Mouse (Mus musculus): ENCODE results near the gene Tmem107. TPM values are rescaled to one million over a fixed set of nuclear protein-coding genes. Genes with fewer than 3 reads are reported as not detected.
A peak's percentile ranks its signal among the peaks of the same experiment; 100 is the strongest.

Gene Tmem107
- polyA plus RNA-seq, 1 experiment, result 31.1 TPM

GRCm38 (mm10) chr11:69062194-69062760, 8.3 kb upstream of the Tmem107 start:
- WGBS, result 1% methylated on average over 17 of the region's 17 CpGs
- no peak for TF ChIP-seq POLR2A (IDR thresholded peaks at IDR 0.05; ENCODE audit: control insufficient read depth, extremely low read depth, insufficient read depth, low read length, poor library complexity)
- no peak for TF ChIP-seq CTCF (IDR thresholded peaks at IDR 0.05; ENCODE audit: borderline replicate concordance, control insufficient read depth, extremely low read depth, insufficient read depth, low read length, poor library complexity)
- H3K27me3 ChIP-seq (ENCODE audit: control insufficient read depth, insufficient read depth, low read length), result no peaks in the 10 kb centered on the region
- peak; percentile 67 for DNase-seq
- peaks cover 32% of the 10 kb centered on the region for H3K4me1 ChIP-seq (replicated peaks; ENCODE audit: control insufficient read depth, insufficient read depth, low read length)
- H3K36me3 ChIP-seq (ENCODE audit: control insufficient read depth, insufficient read depth, low read length), result no peaks in the 10 kb centered on the region
- no peak overlapping the region for H3K27ac ChIP-seq (ENCODE audit: control insufficient read depth, insufficient read depth, low read length)
- H3K4me3 ChIP-seq (ENCODE audit: control insufficient read depth, insufficient read depth, low read length), result no peak overlapping the region

GRCm38 (mm10) chr11:69062761-69063224, 7.8 kb upstream of the Tmem107 start:
- Histone ChIP-seq H3K4me3 (ENCODE audit: control insufficient read depth, insufficient read depth, low read length) (peak overlapping the region; percentile 48), H3K4me1 (replicated peaks; ENCODE audit: control insufficient read depth, insufficient read depth, low read length) (peaks cover 32% of the 10 kb centered on the region), H3K27ac (ENCODE audit: control insufficient read depth, insufficient read depth, low read length) (peak overlapping the region; percentile 87; the same call in 1 of the 2 replicates), H3K27me3 (ENCODE audit: control insufficient read depth, insufficient read depth, low read length) (no peaks in the 10 kb centered on the region), H3K36me3 (ENCODE audit: control insufficient read depth, insufficient read depth, low read length) (no peaks in the 10 kb centered on the region)
- DNase-seq, result peak; percentile 93
- under 1% methylated on average over 19 of the region's 19 CpGs for WGBS
- TF ChIP-seq POLR2A (IDR thresholded peaks at IDR 0.05; ENCODE audit: control insufficient read depth, extremely low read depth, insufficient read depth, low read length, poor library complexity) (no peak), CTCF (IDR thresholded peaks at IDR 0.05; ENCODE audit: borderline replicate concordance, control insufficient read depth, extremely low read depth, insufficient read depth, low read length, poor library complexity) (no peak)

- Histone ChIP-seq H3K27me3 (ENCODE audit: control insufficient read depth, insufficient read depth, low read length) (no peaks in the 10 kb centered on the region), H3K4me3 (ENCODE audit: control insufficient read depth, insufficient read depth, low read length) (peak overlapping the region; percentile 82), H3K36me3 (ENCODE audit: control insufficient read depth, insufficient read depth, low read length) (no peaks in the 10 kb centered on the region), H3K4me1 (replicated peaks; ENCODE audit: control insufficient read depth, insufficient read depth, low read length) (peaks cover 26% of the 10 kb centered on the region), H3K27ac (ENCODE audit: control insufficient read depth, insufficient read depth, low read length) (peak overlapping the region; percentile 87; the same call in 1 of the 2 replicates)
- WGBS, result 2% methylated on average over 31 of the region's 31 CpGs
- DNase-seq, result peak; percentile 66
- TF ChIP-seq POLR2A (IDR thresholded peaks at IDR 0.05; ENCODE audit: control insufficient read depth, extremely low read depth, insufficient read depth, low read length, poor library complexity) (peak; percentile 2; the same call in 1 of the 2 replicates), CTCF (IDR thresholded peaks at IDR 0.05; ENCODE audit: borderline replicate concordance, control insufficient read depth, extremely low read depth, insufficient read depth, low read length, poor library complexity) (no peak)
Measured at GRCm38 (mm10) chr11:69063413-69064201, 7.0 kb upstream of the Tmem107 start.

- TF ChIP-seq CTCF (IDR thresholded peaks at IDR 0.05; ENCODE audit: borderline replicate concordance, control insufficient read depth, extremely low read depth, insufficient read depth, low read length, poor library complexity) (no peak), POLR2A (IDR thresholded peaks at IDR 0.05; ENCODE audit: control insufficient read depth, extremely low read depth, insufficient read depth, low read length, poor library complexity) (no peak)
- 81% methylated on average over 9 of the region's 9 CpGs for WGBS
- no peaks in the 10 kb centered on the region for H3K36me3 ChIP-seq (ENCODE audit: control insufficient read depth, insufficient read depth, low read length)
Measured at GRCm38 (mm10) chr11:69064259-69065133, 6.1 kb upstream of the Tmem107 start.

GRCm38 (mm10) chr11:69065394-69065925, 5.1 kb upstream of the Tmem107 start:
- Histone ChIP-seq H3K4me1 (replicated peaks; ENCODE audit: control insufficient read depth, insufficient read depth, low read length) (peaks cover 29% of the 10 kb centered on the region), H3K27me3 (ENCODE audit: control insufficient read depth, insufficient read depth, low read length) (no peaks in the 10 kb centered on the region), H3K27ac (ENCODE audit: control insufficient read depth, insufficient read depth, low read length) (no peak overlapping the region), H3K36me3 (ENCODE audit: control insufficient read depth, insufficient read depth, low read length) (no peaks in the 10 kb centered on the region), H3K4me3 (ENCODE audit: control insufficient read depth, insufficient read depth, low read length) (no peak overlapping the region)
- TF ChIP-seq POLR2A (IDR thresholded peaks at IDR 0.05; ENCODE audit: control insufficient read depth, extremely low read depth, insufficient read depth, low read length, poor library complexity) (no peak), CTCF (IDR thresholded peaks at IDR 0.05; ENCODE audit: borderline replicate concordance, control insufficient read depth, extremely low read depth, insufficient read depth, low read length, poor library complexity) (no peak)
- WGBS, result 86% methylated on average over 3 of the region's 3 CpGs
- DNase-seq, result no peak

More at GRCm38 (mm10) chr11:69064259-69065133, 6.1 kb upstream of the Tmem107 start:
- Histone ChIP-seq H3K27me3 (ENCODE audit: control insufficient read depth, insufficient read depth, low read length) (no peaks in the 10 kb centered on the region), H3K27ac (ENCODE audit: control insufficient read depth, insufficient read depth, low read length) (no peak overlapping the region), H3K4me3 (ENCODE audit: control insufficient read depth, insufficient read depth, low read length) (no peak overlapping the region), H3K4me1 (replicated peaks; ENCODE audit: control insufficient read depth, insufficient read depth, low read length) (peaks cover 26% of the 10 kb centered on the region)
- DNase-seq, result no peak
